Mouse (Mus musculus): ENCODE measurements at regions not wholly inside any gene's neighbourhood (a gene's known extent, or its start where the extent isn't known, plus 50 kb on each side); places are given as distances from the start of the nearest gene placed in this dataset.

- Histone ChIP-seq H3K9ac (ENCODE audit: low read length) (no peak overlapping the region), H3K4me1 (ENCODE audit: control insufficient read depth, insufficient read depth, low read length) (no peaks in the 10 kb centered on the region), H3K4me2 (ENCODE audit: low read depth) (no peak overlapping the region), H3K27ac (ENCODE audit: low read depth, low read length) (no peak overlapping the region), H3K9me3 (ENCODE audit: control insufficient read depth, low read length) (no peaks in the 10 kb centered on the region), H3K27me3 (ENCODE audit: control insufficient read depth, insufficient read depth, low read length) (no peaks in the 10 kb centered on the region), H3K4me3 (ENCODE audit: low read depth, low read length) (no peak overlapping the region), H3K36me3 (ENCODE audit: control insufficient read depth, insufficient read depth, low read length) (no peaks in the 10 kb centered on the region)
- WGBS: 87% methylated on average over 1 of the region's 1 CpGs
- DNase-seq (ENCODE audit: low spot score) (no peak), ATAC-seq (ENCODE audit: insufficient read depth, low FRiP score, low TSS enrichment) (no peak)
These were observed 316.0 kb downstream of the Gm11361 start for GRCm38 (mm10) chr13:28573364-28573763.

- 97% methylated on average over 1 of the region's 1 CpGs for WGBS
These were observed 315.1 kb downstream of the Gm11361 start for GRCm38 (mm10) chr13:28572448-28572847.

GRCm38 (mm10) chr13:28571716-28572115 is 314.4 kb downstream of the Gm11361 start:
- H3K27me3 ChIP-seq (ENCODE audit: control insufficient read depth, insufficient read depth, low read length): no peaks in the 10 kb centered on the region
- no peak overlapping the region for H3K4me3 ChIP-seq (ENCODE audit: low read depth, low read length)
- H3K9me3 ChIP-seq (ENCODE audit: control insufficient read depth, low read length): no peaks in the 10 kb centered on the region
- H3K4me1 ChIP-seq (ENCODE audit: control insufficient read depth, insufficient read depth, low read length): no peaks in the 10 kb centered on the region
- DNase-seq (ENCODE audit: low spot score): no peak
- WGBS: 91% methylated on average over 5 of the region's 5 CpGs
- no peak overlapping the region for H3K9ac ChIP-seq (ENCODE audit: low read length)
- H3K36me3 ChIP-seq (ENCODE audit: control insufficient read depth, insufficient read depth, low read length): no peaks in the 10 kb centered on the region
- no peak overlapping the region for H3K27ac ChIP-seq (ENCODE audit: low read depth, low read length)
- H3K4me2 ChIP-seq (ENCODE audit: low read depth): no peak overlapping the region
- no peak for ATAC-seq (ENCODE audit: insufficient read depth, low FRiP score, low TSS enrichment)

More at GRCm38 (mm10) chr13:28572448-28572847, 315.1 kb downstream of the Gm11361 start:
- H3K27me3 ChIP-seq (ENCODE audit: control insufficient read depth, insufficient read depth, low read length): no peaks in the 10 kb centered on the region
- DNase-seq (ENCODE audit: low spot score) (no peak), ATAC-seq (ENCODE audit: insufficient read depth, low FRiP score, low TSS enrichment) (no peak)
- no peaks in the 10 kb centered on the region for H3K4me1 ChIP-seq (ENCODE audit: control insufficient read depth, insufficient read depth, low read length)
- H3K4me2 ChIP-seq (ENCODE audit: low read depth): no peak overlapping the region
- H3K4me3 ChIP-seq (ENCODE audit: low read depth, low read length): no peak overlapping the region
- no peaks in the 10 kb centered on the region for H3K36me3 ChIP-seq (ENCODE audit: control insufficient read depth, insufficient read depth, low read length)
- no peak overlapping the region for H3K27ac ChIP-seq (ENCODE audit: low read depth, low read length)
- no peaks in the 10 kb centered on the region for H3K9me3 ChIP-seq (ENCODE audit: control insufficient read depth, low read length)
- H3K9ac ChIP-seq (ENCODE audit: low read length): no peak overlapping the region

DNA sequence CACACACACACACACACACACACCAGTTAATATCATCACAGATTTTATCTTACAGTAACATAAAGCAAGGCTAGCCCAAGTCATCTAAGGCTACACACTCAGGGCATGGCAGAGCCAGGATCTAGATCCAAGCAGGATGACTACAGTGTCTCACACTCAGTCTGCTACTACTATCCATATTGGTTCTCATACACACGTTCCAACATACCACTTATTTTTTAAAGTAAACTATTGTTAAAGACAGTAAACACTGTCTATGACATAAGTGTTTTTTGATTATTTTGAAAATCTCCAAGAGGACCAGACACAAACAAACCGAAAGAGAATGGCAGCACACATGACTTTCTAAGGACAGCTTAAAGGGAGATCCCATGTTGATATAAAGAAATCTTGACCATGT is 306.3 kb downstream of the Gm11361 start:
- DNase-seq (ENCODE audit: low spot score) (no peak), ATAC-seq (ENCODE audit: insufficient read depth, low FRiP score, low TSS enrichment) (no peak)
- H3K4me1 ChIP-seq (ENCODE audit: control insufficient read depth, insufficient read depth, low read length): no peaks in the 10 kb centered on the region
- H3K27me3 ChIP-seq (ENCODE audit: control insufficient read depth, insufficient read depth, low read length): no peaks in the 10 kb centered on the region
- H3K36me3 ChIP-seq (ENCODE audit: control insufficient read depth, insufficient read depth, low read length): no peaks in the 10 kb centered on the region
- no peak overlapping the region for H3K27ac ChIP-seq (ENCODE audit: low read depth, low read length)
- H3K4me2 ChIP-seq (ENCODE audit: low read depth): no peak overlapping the region
- no peak overlapping the region for H3K9ac ChIP-seq (ENCODE audit: low read length)
- no peaks in the 10 kb centered on the region for H3K9me3 ChIP-seq (ENCODE audit: control insufficient read depth, low read length)
- H3K4me3 ChIP-seq (ENCODE audit: low read depth, low read length): no peak overlapping the region
- 89% methylated on average over 2 of the region's 2 CpGs for WGBS

GRCm38 (mm10) chr13:28560081-28560480 is 302.8 kb downstream of the Gm11361 start:
- Histone ChIP-seq H3K27ac (ENCODE audit: low read depth, low read length) (no peak overlapping the region), H3K4me2 (ENCODE audit: low read depth) (no peak overlapping the region), H3K27me3 (ENCODE audit: control insufficient read depth, insufficient read depth, low read length) (no peaks in the 10 kb centered on the region), H3K36me3 (ENCODE audit: control insufficient read depth, insufficient read depth, low read length) (no peaks in the 10 kb centered on the region), H3K9me3 (ENCODE audit: control insufficient read depth, low read length) (no peaks in the 10 kb centered on the region), H3K9ac (ENCODE audit: low read length) (no peak overlapping the region), H3K4me1 (ENCODE audit: control insufficient read depth, insufficient read depth, low read length) (no peaks in the 10 kb centered on the region), H3K4me3 (ENCODE audit: low read depth, low read length) (no peak overlapping the region)
- DNase-seq (ENCODE audit: low spot score) (no peak), ATAC-seq (ENCODE audit: insufficient read depth, low FRiP score, low TSS enrichment) (no peak)
- WGBS: 71% methylated on average over 2 of the region's 2 CpGs

- DNase-seq (ENCODE audit: low spot score) (no peak), ATAC-seq (ENCODE audit: insufficient read depth, low FRiP score, low TSS enrichment) (no peak)
- Histone ChIP-seq H3K4me3 (ENCODE audit: low read depth, low read length) (no peak overlapping the region), H3K36me3 (ENCODE audit: control insufficient read depth, insufficient read depth, low read length) (no peaks in the 10 kb centered on the region), H3K9me3 (ENCODE audit: control insufficient read depth, low read length) (no peaks in the 10 kb centered on the region), H3K9ac (ENCODE audit: low read length) (no peak overlapping the region), H3K27me3 (ENCODE audit: control insufficient read depth, insufficient read depth, low read length) (no peaks in the 10 kb centered on the region), H3K27ac (ENCODE audit: low read depth, low read length) (no peak overlapping the region), H3K4me1 (ENCODE audit: control insufficient read depth, insufficient read depth, low read length) (peaks cover 18% of the 10 kb centered on the region), H3K4me2 (ENCODE audit: low read depth) (no peak overlapping the region)
- 87% methylated on average over 4 of the region's 4 CpGs for WGBS
These were observed 299.8 kb downstream of the Gm11361 start for GRCm38 (mm10) chr13:28557032-28557570.

DNA sequence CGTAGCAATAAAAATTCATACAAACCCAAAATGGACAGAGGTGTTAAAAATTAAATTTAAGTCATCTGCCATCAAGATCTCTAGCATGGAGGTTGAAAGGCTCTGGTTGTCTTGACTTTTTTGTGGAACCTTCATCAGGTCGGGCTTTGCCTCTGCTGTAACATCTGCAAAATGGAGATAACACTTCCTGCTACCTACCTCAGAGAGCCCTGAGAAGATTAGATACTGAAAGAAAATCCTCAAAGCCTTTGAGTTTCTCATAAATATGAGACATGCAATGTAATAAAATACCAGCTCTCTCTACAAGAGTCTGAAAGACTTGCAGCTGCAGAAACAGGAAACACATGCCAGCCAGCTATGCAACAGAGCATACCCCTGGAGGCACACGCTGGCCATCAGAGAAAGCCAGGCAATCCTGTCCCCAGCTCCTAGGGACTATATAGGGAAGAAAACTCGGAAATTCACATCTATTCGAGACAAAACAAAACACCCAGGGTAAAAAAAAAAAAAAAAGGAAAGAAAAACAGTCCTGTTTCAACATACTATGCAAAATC is 299.1 kb downstream of the Gm11361 start:
- 72% methylated on average over 5 of the region's 5 CpGs for WGBS
- DNase-seq (ENCODE audit: low spot score) (no peak), ATAC-seq (ENCODE audit: insufficient read depth, low FRiP score, low TSS enrichment) (no peak)
- Histone ChIP-seq H3K9me3 (ENCODE audit: control insufficient read depth, low read length) (no peaks in the 10 kb centered on the region), H3K9ac (ENCODE audit: low read length) (no peak overlapping the region), H3K4me2 (ENCODE audit: low read depth) (no peak overlapping the region), H3K36me3 (ENCODE audit: control insufficient read depth, insufficient read depth, low read length) (no peaks in the 10 kb centered on the region), H3K27ac (ENCODE audit: low read depth, low read length) (no peak overlapping the region), H3K27me3 (ENCODE audit: control insufficient read depth, insufficient read depth, low read length) (no peaks in the 10 kb centered on the region), H3K4me1 (ENCODE audit: control insufficient read depth, insufficient read depth, low read length) (peaks cover 18% of the 10 kb centered on the region), H3K4me3 (ENCODE audit: low read depth, low read length) (no peak overlapping the region)

GRCm38 (mm10) chr13:28554143-28554830 is 297.0 kb downstream of the Gm11361 start:
- H3K9me3 ChIP-seq (ENCODE audit: control insufficient read depth, low read length): no peaks in the 10 kb centered on the region
- H3K27ac ChIP-seq (ENCODE audit: low read depth, low read length): no peak overlapping the region
- no peaks in the 10 kb centered on the region for H3K27me3 ChIP-seq (ENCODE audit: control insufficient read depth, insufficient read depth, low read length)
- DNase-seq (ENCODE audit: low spot score) (no peak), ATAC-seq (ENCODE audit: insufficient read depth, low FRiP score, low TSS enrichment) (no peak)
- peaks cover 18% of the 10 kb centered on the region for H3K4me1 ChIP-seq (ENCODE audit: control insufficient read depth, insufficient read depth, low read length)
- H3K36me3 ChIP-seq (ENCODE audit: control insufficient read depth, insufficient read depth, low read length): no peaks in the 10 kb centered on the region
- no peak overlapping the region for H3K9ac ChIP-seq (ENCODE audit: low read length)
- H3K4me3 ChIP-seq (ENCODE audit: low read depth, low read length): no peak overlapping the region
- WGBS: 74% methylated on average over 12 of the region's 12 CpGs
- no peak overlapping the region for H3K4me2 ChIP-seq (ENCODE audit: low read depth)
